Mouse (Mus musculus): Measurements from ENCODE around the gene Adamts13.

GRCm38 (mm10) chr2:27024136-27024535, 50.9 kb downstream of the Adamts13 start:
- TF ChIP-seq CTCF (IDR thresholded peaks at IDR 0.05; ENCODE audit: low read depth, low read length), result no peak
- no peak for TF ChIP-seq POLR2A (IDR thresholded peaks at IDR 0.05; ENCODE audit: borderline replicate concordance, low read depth, low read length)
